Mouse (Mus musculus) liver, adult 2 months (tissue): ENCODE measurements at regions not wholly inside any gene's neighbourhood (a gene's known extent, or its start where the extent isn't known, plus 50 kb on each side); places are given as distances from the start of the nearest gene placed in this dataset.

ENCODE experiments used
- DNase-seq: peaks from one replicate; pipeline ENCODE4 v3.0.0-alpha.2; 2011; ENCODE audit warnings: low read depth, low spot score; ENCODE audit errors: extremely low read depth
- H3K27ac ChIP-seq: fragments of 200-500 bp; replicated peaks from 2 replicates; pipeline ENCODE4 v1.5.1; 2012; ENCODE audit warnings: low read depth, mild to moderate bottlenecking, control low read depth, inconsistent platforms, low read length; ENCODE audit not compliant: insufficient read depth
- H3K27me3 ChIP-seq: fragments of 200-500 bp; 2 replicates; pipeline ENCODE4 v1.6.1; 2012; ENCODE audit warnings: mild to moderate bottlenecking, moderate library complexity, low read length, inconsistent platforms; ENCODE audit not compliant: control insufficient read depth, insufficient read depth
- H3K36me3 ChIP-seq: fragments of 200-500 bp; 2 replicates; pipeline ENCODE4 v1.6.1; 2012; ENCODE audit warnings: low read length, inconsistent platforms; ENCODE audit not compliant: control insufficient read depth, insufficient read depth
- H3K4me1 ChIP-seq: fragments of 200-500 bp; 2 replicates; pipeline ENCODE4 v1.6.1; 2011; ENCODE audit warnings: low read length; ENCODE audit not compliant: control insufficient read depth, insufficient read depth
- H3K4me3 ChIP-seq: fragments of 200-500 bp; 2 replicates; pipeline ENCODE4 v1.5.1; 2011; ENCODE audit warnings: low read depth, mild to moderate bottlenecking, control low read depth, low read length, moderate library complexity; ENCODE audit not compliant: insufficient read depth
- H3K79me2 ChIP-seq: fragments of 200-500 bp; 2 replicates; pipeline ENCODE4 v1.6.1; 2012; ENCODE audit warnings: inconsistent platforms, mild to moderate bottlenecking, low read length, moderate library complexity; ENCODE audit not compliant: control insufficient read depth, insufficient read depth
- H3K9ac ChIP-seq: fragments of 200-500 bp; 2 replicates; pipeline ENCODE4 v1.6.1; 2012; ENCODE audit warnings: low read depth, mild to moderate bottlenecking, control low read depth, inconsistent platforms, low read length
- CTCF ChIP-seq: fragments of 200-500 bp; IDR thresholded peaks from 2 replicates; pipeline ENCODE4 v1.5.1; 2011; ENCODE audit warnings: low read depth, low read length, control low read depth
- POLR2A ChIP-seq: fragments of 200-500 bp; IDR thresholded peaks from 2 replicates; pipeline ENCODE4 v1.6.1; 2011; ENCODE audit warnings: low read length, control low read depth; ENCODE audit not compliant: insufficient read depth; ENCODE audit errors: extremely low read depth
- WGBS: fragments of 180-500 bp; shearing (Covaris S2); methylation state at CpG from one replicate; pipeline ENCODE4 v1.1.7; 2018; 5-methylcytosine and 5-hydroxymethylcytosine counted together

DNA sequence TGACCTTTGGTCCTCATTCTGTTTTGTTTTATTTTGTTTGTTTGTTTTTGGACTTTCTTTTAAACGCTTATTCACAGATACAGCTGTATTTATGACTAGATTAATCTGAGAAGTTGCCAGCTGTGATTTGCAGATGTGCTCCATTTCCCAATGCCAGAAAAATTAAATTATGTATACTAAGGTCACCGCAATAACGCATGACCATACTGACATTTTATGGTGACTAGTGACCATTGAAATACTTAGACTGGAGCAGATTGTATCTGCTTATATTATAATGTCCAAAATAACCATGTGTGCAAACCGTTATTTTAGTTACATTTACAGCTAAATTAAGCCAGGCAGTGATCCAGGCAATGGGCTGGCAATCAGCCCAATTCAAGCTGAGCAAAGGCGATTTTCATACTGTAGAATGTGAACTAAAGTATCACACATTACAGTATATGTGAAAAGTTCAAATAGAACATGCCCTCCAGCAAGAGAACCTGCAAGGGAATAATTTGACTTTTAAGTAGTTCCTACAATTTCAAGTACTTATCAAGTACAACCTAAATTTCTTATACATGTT, 1401.0 kb upstream of the Gm7489 start:
- WGBS = 72% methylated on average over 5 of the region's 5 CpGs
- Histone ChIP-seq H3K79me2 (no peaks in the 10 kb centered on the region), H3K27ac (no peak overlapping the region), H3K4me3 (no peak overlapping the region), H3K9ac (no peak overlapping the region), H3K36me3 (no peaks in the 10 kb centered on the region), H3K4me1 (no peaks in the 10 kb centered on the region), H3K27me3 (no peaks in the 10 kb centered on the region)
- no peak for TF ChIP-seq POLR2A
- no peak for TF ChIP-seq CTCF
- no peak for DNase-seq

DNA sequence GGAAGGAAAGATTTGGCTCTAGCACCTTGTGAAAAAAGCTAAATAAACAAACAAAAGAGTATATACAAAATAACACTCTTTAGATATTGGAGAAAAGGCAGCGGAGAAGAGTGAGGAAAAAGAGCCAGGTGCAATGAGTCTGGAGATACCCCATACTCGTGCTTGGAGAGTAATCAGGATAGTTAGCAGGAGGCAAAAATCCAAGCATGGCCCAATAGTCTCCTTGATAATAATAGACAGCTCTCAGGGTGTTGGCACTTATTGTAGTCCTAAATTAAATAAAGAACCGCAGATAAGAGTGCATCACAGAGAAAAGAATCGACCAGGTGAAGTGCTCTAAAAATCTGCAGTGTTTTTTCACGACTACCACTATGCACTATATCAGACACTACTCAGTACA, 1400.4 kb upstream of the Gm7489 start:
- 67% methylated on average over 5 of the region's 5 CpGs for WGBS
- no peak overlapping the region for H3K4me3 ChIP-seq
- no peaks in the 10 kb centered on the region for H3K36me3 ChIP-seq
- TF ChIP-seq POLR2A (no peak), CTCF (no peak)
- H3K79me2 ChIP-seq = no peaks in the 10 kb centered on the region
- H3K27me3 ChIP-seq = no peaks in the 10 kb centered on the region
- H3K27ac ChIP-seq = no peak overlapping the region
- DNase-seq = no peak
- H3K9ac ChIP-seq = no peak overlapping the region
- H3K4me1 ChIP-seq = no peaks in the 10 kb centered on the region

DNA sequence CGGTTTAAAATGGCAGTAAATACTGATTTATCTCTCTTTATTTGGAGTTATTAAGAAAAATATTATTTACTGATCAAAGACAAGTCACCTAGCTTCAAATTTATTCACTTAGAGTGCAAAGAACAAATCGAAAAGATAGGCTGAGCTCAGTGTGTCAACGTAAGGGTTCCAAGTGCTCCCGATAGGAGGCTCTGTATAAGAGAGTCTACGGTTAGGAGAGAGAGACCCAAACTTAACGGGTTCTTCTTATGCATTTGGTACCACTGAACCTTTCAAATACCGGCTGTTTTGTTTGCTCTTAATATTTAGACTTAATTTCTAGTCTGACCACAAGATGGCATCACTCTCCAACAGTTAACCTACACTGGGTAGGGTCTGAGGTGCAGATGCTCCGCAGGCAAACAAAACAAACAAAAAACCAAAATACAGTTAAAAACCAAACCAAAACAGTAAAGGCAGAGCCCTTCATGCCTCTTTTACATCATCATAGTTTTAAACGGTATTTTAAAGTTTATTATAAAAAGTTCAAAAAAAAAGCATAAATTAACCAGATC, 1379.4 kb upstream of the Gm7489 start:
- Histone ChIP-seq H3K27ac (no peak overlapping the region), H3K4me1 (peaks cover 1% of the 10 kb centered on the region; the same call in 1 of the 2 replicates), H3K79me2 (no peaks in the 10 kb centered on the region), H3K27me3 (no peaks in the 10 kb centered on the region), H3K36me3 (no peaks in the 10 kb centered on the region), H3K4me3 (no peak overlapping the region), H3K9ac (no peak overlapping the region)
- 28% methylated on average over 9 of the region's 9 CpGs for WGBS
- DNase-seq = peak; percentile 28
- TF ChIP-seq CTCF = no peak
- TF ChIP-seq POLR2A = no peak

DNA sequence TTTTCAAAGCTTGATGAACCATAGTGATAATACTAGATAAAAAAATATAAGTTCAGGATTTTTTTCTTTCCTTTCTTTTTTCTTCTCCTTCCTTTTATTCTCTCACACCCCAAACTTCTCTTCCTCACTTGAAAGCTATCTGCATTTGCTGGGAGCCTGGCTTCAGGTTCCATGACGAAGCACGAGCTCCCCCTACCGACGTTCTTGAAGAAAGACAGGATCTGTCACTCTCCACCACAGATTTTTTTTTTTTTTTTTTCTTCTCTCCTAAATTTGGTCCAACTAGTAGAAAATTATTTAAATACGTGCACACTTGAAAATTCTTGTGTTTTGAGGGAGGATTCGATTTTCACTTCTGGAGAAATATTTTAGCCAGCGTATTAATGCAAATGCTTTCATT, 1377.8 kb upstream of the Gm7489 start:
- H3K9ac ChIP-seq = no peak overlapping the region
- 6% methylated on average over 7 of the region's 7 CpGs for WGBS
- no peak overlapping the region for H3K4me3 ChIP-seq
- TF ChIP-seq CTCF (peak; percentile 61), POLR2A (no peak)
- no peaks in the 10 kb centered on the region for H3K36me3 ChIP-seq
- H3K4me1 ChIP-seq = peaks cover 1% of the 10 kb centered on the region; the same call in 1 of the 2 replicates
- no peaks in the 10 kb centered on the region for H3K27me3 ChIP-seq
- H3K79me2 ChIP-seq = no peaks in the 10 kb centered on the region
- no peak overlapping the region for H3K27ac ChIP-seq
- peak; percentile 30 for DNase-seq

DNA sequence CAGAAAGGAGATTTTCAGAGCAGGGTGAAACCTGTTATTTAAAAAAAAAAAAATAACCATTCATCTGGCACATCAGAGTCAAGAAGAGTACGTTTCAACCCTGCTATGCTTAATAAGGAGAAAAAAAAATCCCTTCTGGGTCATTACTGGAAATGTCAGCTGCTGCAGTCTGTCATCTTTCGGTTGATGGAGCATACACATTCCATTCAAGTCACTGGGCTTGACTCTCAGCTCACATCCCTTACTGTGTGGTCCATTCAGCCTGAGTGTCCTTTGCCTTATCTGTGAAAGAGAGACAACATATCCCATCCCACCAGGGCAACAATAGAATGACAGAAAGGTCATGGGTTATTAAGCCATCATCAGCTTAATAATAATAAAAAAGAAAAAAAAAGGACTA, 1376.1 kb upstream of the Gm7489 start:
- H3K36me3 ChIP-seq = no peaks in the 10 kb centered on the region
- peaks cover 1% of the 10 kb centered on the region; the same call in 1 of the 2 replicates for H3K4me1 ChIP-seq
- H3K27ac ChIP-seq = no peak overlapping the region
- TF ChIP-seq POLR2A (no peak), CTCF (no peak)
- H3K79me2 ChIP-seq = no peaks in the 10 kb centered on the region
- H3K4me3 ChIP-seq = no peak overlapping the region
- no peak for DNase-seq
- no peak overlapping the region for H3K9ac ChIP-seq
- no peaks in the 10 kb centered on the region for H3K27me3 ChIP-seq
- 62% methylated on average over 2 of the region's 2 CpGs for WGBS

DNA sequence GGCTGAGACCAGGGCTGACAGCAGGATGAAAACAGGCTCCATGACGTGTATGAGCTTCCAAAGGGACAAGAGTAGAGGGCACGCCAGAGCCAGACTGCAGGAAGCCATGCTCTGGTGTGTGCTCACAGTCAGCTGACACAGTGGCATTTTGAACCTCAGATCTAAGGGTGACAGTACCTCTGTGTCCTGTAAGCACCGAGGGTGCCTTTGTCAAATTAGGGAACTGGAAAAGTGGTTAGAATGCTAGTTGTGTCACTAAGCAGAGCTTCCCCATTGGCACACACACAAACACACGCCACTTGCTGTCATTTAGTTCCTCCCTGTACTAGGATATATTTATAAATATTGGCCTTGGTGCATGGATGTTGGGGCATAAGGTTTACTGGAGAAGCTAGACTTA, 1374.6 kb upstream of the Gm7489 start:
- WGBS = 62% methylated on average over 4 of the region's 4 CpGs
- DNase-seq = no peak
- peaks cover 1% of the 10 kb centered on the region; the same call in 1 of the 2 replicates for H3K4me1 ChIP-seq
- H3K4me3 ChIP-seq = no peak overlapping the region
- no peaks in the 10 kb centered on the region for H3K36me3 ChIP-seq
- TF ChIP-seq POLR2A (no peak), CTCF (no peak)
- no peaks in the 10 kb centered on the region for H3K79me2 ChIP-seq
- no peaks in the 10 kb centered on the region for H3K27me3 ChIP-seq
- no peak overlapping the region for H3K27ac ChIP-seq
- no peak overlapping the region for H3K9ac ChIP-seq
